Mouse (Mus musculus) ES-E14 (cell line): Measurements from ENCODE around the gene Psma5.
A peak's percentile ranks its signal among the peaks of the same experiment; 100 is the strongest.

ENCODE experiments used
- CHD2 ChIP-seq: IDR thresholded peaks from 2 replicates; pipeline ENCODE4 v1.6.1; 2014; ENCODE audit warnings: mild to moderate bottlenecking, low read depth, low read length, inconsistent platforms
- HCFC1 ChIP-seq: IDR thresholded peaks from 2 replicates; pipeline ENCODE4 v1.6.1; 2012; ENCODE audit warnings: low read length, inconsistent platforms, borderline replicate concordance; ENCODE audit not compliant: insufficient read depth
- MAFK ChIP-seq: IDR thresholded peaks from 2 replicates; pipeline ENCODE4 v1.6.1; 2014; ENCODE audit warnings: mild to moderate bottlenecking, low read depth, low read length, inconsistent platforms; ENCODE audit not compliant: insufficient read depth
- ZC3H11A ChIP-seq: IDR thresholded peaks from 2 replicates; pipeline ENCODE4 v1.6.1; 2012; ENCODE audit warnings: low read depth, mild to moderate bottlenecking, inconsistent platforms, low read length, borderline replicate concordance
- ZNF384 ChIP-seq: IDR thresholded peaks from 2 replicates; pipeline ENCODE4 v1.6.1; 2012; ENCODE audit warnings: low read depth, low read length, inconsistent platforms

DNA sequence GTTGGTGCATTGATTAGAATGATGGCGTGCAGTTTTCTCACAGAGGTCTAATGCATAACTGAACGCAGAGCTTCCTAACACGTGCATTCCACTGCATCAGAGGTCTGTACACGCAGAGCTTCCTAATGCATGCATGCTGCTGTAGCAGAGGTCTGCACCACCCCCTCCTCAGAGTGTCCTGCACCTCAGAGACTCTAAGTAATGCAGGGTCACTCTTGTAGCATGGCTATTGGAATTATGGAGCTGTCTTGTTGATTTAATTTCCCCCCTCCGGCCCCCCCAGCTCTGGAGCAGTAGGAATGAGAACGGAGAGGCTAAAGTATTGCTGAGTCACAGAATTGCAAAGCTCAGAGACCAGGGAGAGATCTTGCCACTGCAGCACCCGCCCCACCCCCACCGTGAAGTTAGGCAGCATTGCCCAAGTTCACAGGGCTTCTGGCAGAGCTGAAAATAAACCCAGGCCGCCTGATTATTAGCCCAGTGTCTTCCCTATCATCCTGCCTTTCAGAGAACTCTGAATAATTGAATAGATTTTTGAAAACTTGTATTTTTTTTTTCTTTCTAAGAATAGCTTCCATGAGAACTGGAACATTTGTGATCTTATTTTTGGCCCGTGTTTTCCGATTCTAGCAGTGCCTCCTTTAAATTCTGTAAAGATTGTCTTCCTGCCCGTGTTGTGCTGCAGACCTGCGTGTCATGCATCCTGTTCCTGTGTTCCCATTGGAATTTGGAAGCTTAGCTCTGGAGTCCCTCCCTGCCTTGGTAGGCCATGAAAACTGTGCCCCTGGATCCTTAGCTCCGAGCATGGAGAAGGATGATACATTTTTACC is 39.7 kb downstream of the Psma5 start:
- TF ChIP-seq ZC3H11A: no peak
- TF ChIP-seq ZNF384: no peak
- no peak for TF ChIP-seq HCFC1
- no peak for TF ChIP-seq CHD2
- peak; percentile 76 for TF ChIP-seq MAFK
